Mouse (Mus musculus): ENCODE data around the gene Ssty1. TPM values are rescaled to one million over a fixed set of nuclear protein-coding genes. Genes with fewer than 3 reads are reported as not detected.
"Not testable (repeated sequence)": the region's sequence is repeated elsewhere in the genome, so short reads cannot be mapped to it uniquely, and the experiment has no call there.

Ssty1 gene
- total RNA-seq (2021), result not detected
- long read RNA-seq, experiment 1, result 0 reads
- long read RNA-seq, experiment 2, result 0 reads

GRCm38 (mm10) chrY:18088816-18089215 lies at the start of gene Ssty1:
Ssty1 (plus strand) TSS chrY:18089116.
- H3K4me3 ChIP-seq; H3K27ac ChIP-seq; DNase-seq (ENCODE audit: extremely low spot score in 1 of 2, low spot score in 2 of 2); intact Hi-C loops (cut with DNase I): not testable (repeated sequence)

- DNase-seq (ENCODE audit: extremely low spot score in 1 of 2, low spot score in 2 of 2); H3K27ac ChIP-seq; intact Hi-C loops (cut with DNase I): not testable (repeated sequence)
Measured at GRCm38 (mm10) chrY:18061712-18062111, 27.2 kb upstream of the Ssty1 start, which contains the start of gene Gm21764. Gm21764 (minus strand) TSS chrY:18061812.

More at GRCm38 (mm10) chrY:18061712-18062111, 27.2 kb upstream of the Ssty1 start, which contains the start of gene Gm21764:
- not testable (repeated sequence) for H3K4me3 ChIP-seq

Other genes with a start within 250 kb of the Ssty1 start
- gene Gm21904, start 242.8 kb upstream of the Ssty1 start, total RNA-seq (2021), result not detected
- not detected for gene Gm20772, start 214.4 kb upstream of the Ssty1 start, total RNA-seq (2021)
- gene Gm20831, start 214.4 kb upstream of the Ssty1 start, total RNA-seq (2021), result not detected
- not detected for gene Srsy, start 151.8 kb upstream of the Ssty1 start, total RNA-seq (2021)
- not detected for gene Gm21764, start 27.3 kb upstream of the Ssty1 start, total RNA-seq (2021)